Mouse (Mus musculus) cerebellum, adult 2 months (tissue): ENCODE data around the gene Pcgf2.

Experiments
- CTCF ChIP-seq: fragments of 200-500 bp; IDR thresholded peaks from 2 replicates; pipeline ENCODE4 v1.5.1; 2011; ENCODE audit warnings: low read depth, mild to moderate bottlenecking, control low read depth, low read length, moderate library complexity, borderline replicate concordance; ENCODE audit not compliant: insufficient read depth
- POLR2A ChIP-seq: fragments of 200-500 bp; IDR thresholded peaks from 2 replicates; pipeline ENCODE4 v1.6.1; 2011; ENCODE audit warnings: low read length, control low read depth, borderline replicate concordance; ENCODE audit not compliant: insufficient read depth

DNA sequence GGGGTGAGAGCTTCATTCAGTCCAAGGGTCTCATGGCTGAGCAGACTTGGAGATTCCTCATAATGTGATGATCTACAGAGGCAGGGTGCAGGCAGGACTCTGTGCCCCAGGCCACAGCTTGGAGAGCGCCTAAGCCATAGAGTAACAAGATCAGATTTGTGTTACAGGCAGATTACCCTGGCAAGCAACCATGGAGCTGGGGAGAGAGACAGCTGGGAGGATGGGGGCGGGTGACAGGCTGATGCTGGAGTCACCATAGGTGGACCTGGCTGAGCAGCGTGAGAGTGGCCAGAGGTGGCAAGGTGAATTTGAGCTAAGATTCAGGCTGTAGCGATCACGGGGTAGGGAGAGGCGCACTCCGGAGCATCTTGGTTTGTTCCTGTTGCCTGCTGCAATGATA is 32.1 kb downstream of the Pcgf2 start:
- TF ChIP-seq POLR2A (no peak), CTCF (no peak)
